Comparison of ENCODE assay signal across 22 mouse cellular contexts in the genomic region with DNA sequence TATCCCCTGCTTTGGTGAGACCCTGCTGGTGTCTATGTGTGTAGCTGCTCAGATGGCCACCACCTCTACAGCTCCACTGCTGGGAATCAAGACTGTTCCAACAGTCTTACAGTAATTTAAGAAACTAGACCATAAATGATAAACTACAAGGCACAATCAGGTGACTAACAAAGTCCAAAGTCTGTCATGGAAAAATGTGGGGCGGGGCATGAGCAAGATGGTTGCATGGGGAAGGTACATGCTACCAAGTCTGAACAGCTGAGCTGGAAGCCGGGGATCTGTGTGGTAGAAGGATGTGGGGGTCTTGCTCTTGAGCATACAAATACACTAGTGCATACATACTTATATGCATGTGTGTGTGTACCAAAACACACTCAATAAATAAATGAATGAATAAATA.
DNase-seq lines count a peak whose midpoint lies in the region; ATAC-seq and TF ChIP-seq lines count a peak whose summit lies in the region.
"Had no signal": no experiment of that assay in that cellular context is flagged by ENCODE, and none has a peak within 500 bp of the region (broad histone marks: within the 10 kb centered on the region; RNA-seq: fewer than 3 reads in every experiment).

No protein-coding gene starts in this region.

- H3K27me3 ChIP-seq in kidney, adult 2 months (replicated peaks; ENCODE audit: control insufficient read depth, insufficient read depth, low read length): no peaks in the 10 kb centered on the region
- no peaks in the 10 kb centered on the region for H3K27me3 ChIP-seq in intestine, embryonic 15.5 days (replicated peaks)
- no peaks in the 10 kb centered on the region for H3K27me3 ChIP-seq in intestine, embryonic 16.5 days (replicated peaks; ENCODE audit: control insufficient read depth, insufficient read depth, low read length)
- no peaks in the 10 kb centered on the region for H3K27me3 ChIP-seq in hindbrain, embryonic 11.5 days (ENCODE audit: control insufficient read depth, insufficient read depth, low read length)
- H3K27me3 ChIP-seq in forebrain, postnatal 0 days (ENCODE audit: insufficient read depth, low read length): no peaks in the 10 kb centered on the region
- H3K27me3 ChIP-seq: embryonic facial prominence, embryonic 13.5 days; embryonic facial prominence, embryonic 15.5 days; forebrain, embryonic 12.5 days had no signal

- H3K27ac ChIP-seq in kidney, adult 2 months (ENCODE audit: insufficient read depth, low read depth, low read length): no peak overlapping the region
- no peak overlapping the region for H3K27ac ChIP-seq in intestine, embryonic 15.5 days
- H3K27ac ChIP-seq in intestine, embryonic 16.5 days (ENCODE audit: low read length): no peak overlapping the region
- no peak overlapping the region for H3K27ac ChIP-seq in hindbrain, embryonic 11.5 days (ENCODE audit: low read depth, low read length)
- no peak overlapping the region for H3K27ac ChIP-seq in forebrain, postnatal 0 days (ENCODE audit: low read depth, low read length)
- H3K27ac ChIP-seq: embryonic facial prominence, embryonic 13.5 days; embryonic facial prominence, embryonic 15.5 days; forebrain, embryonic 10.5 days; forebrain, embryonic 12.5 days had no signal

- no peak overlapping the region for H3K4me3 ChIP-seq in kidney, adult 2 months (ENCODE audit: insufficient read depth, low read depth, low read length)
- H3K4me3 ChIP-seq in intestine, embryonic 15.5 days (replicated peaks): no peak overlapping the region
- H3K4me3 ChIP-seq in intestine, embryonic 16.5 days (ENCODE audit: low read length): no peak overlapping the region
- H3K4me3 ChIP-seq in hindbrain, embryonic 11.5 days (ENCODE audit: low read depth, low read length): no peak overlapping the region
- no peak overlapping the region for H3K4me3 ChIP-seq in forebrain, postnatal 0 days (ENCODE audit: low read depth, low read length)
- H3K4me3 ChIP-seq: embryonic facial prominence, embryonic 13.5 days; embryonic facial prominence, embryonic 15.5 days; erythroblast, embryonic 14.5 days; forebrain, embryonic 10.5 days; forebrain, embryonic 12.5 days had no signal

- no peak for TF ChIP-seq POLR2A in kidney, adult 2 months (IDR thresholded peaks at IDR 0.05; ENCODE audit: low read depth, low read length)

- peak; percentile 28 for DNase-seq in kidney, adult 2 months
- DNase-seq in kidney, adult 11 months: no peak
- DNase-seq in hindbrain, embryonic 11.5 days (ENCODE audit: low spot score): no peak
- DNase-seq in forebrain, postnatal 0 days: no peak
- DNase-seq: adrenal gland, adult 2 months; adrenal gland, postnatal 10 days; adrenal gland, postnatal 25 days; cerebellum, adult 11 months; cerebellum, adult 18-20 months; cerebellum, adult 8-10 months; cerebellum, adult 9-11 months; cerebellum, postnatal 14 days; cerebellum, postnatal 36 days; embryo, embryonic 11 days had no signal

- H3K4me2 ChIP-seq in intestine, embryonic 15.5 days (replicated peaks): no peak overlapping the region
- H3K4me2 ChIP-seq in intestine, embryonic 16.5 days (ENCODE audit: low read depth, low read length): no peak overlapping the region
- no peak overlapping the region for H3K4me2 ChIP-seq in hindbrain, embryonic 11.5 days (replicated peaks; ENCODE audit: low read depth, low read length)
- H3K4me2 ChIP-seq in forebrain, postnatal 0 days (ENCODE audit: low read depth): no peak overlapping the region
- H3K4me2 ChIP-seq: embryonic facial prominence, embryonic 13.5 days; embryonic facial prominence, embryonic 15.5 days; forebrain, embryonic 12.5 days had no signal

- H3K36me3 ChIP-seq in kidney, adult 2 months (ENCODE audit: control insufficient read depth, insufficient read depth, low read length): no peaks in the 10 kb centered on the region
- no peaks in the 10 kb centered on the region for H3K36me3 ChIP-seq in intestine, embryonic 15.5 days
- no peaks in the 10 kb centered on the region for H3K36me3 ChIP-seq in intestine, embryonic 16.5 days (ENCODE audit: control insufficient read depth, insufficient read depth, low read length)
- H3K36me3 ChIP-seq in hindbrain, embryonic 11.5 days (ENCODE audit: control insufficient read depth, insufficient read depth, low read length): 0 out of 2 replicates have a peak, but pooled peaks cover 2% of the 10 kb centered on the region
- no peaks in the 10 kb centered on the region for H3K36me3 ChIP-seq in forebrain, postnatal 0 days (ENCODE audit: insufficient read depth)
- H3K36me3 ChIP-seq: embryonic facial prominence, embryonic 13.5 days; embryonic facial prominence, embryonic 15.5 days; forebrain, embryonic 10.5 days; forebrain, embryonic 12.5 days had no signal

- H3K4me1 ChIP-seq in kidney, adult 2 months (ENCODE audit: control insufficient read depth, insufficient read depth, low read length): no peaks in the 10 kb centered on the region
- H3K4me1 ChIP-seq in intestine, embryonic 15.5 days (replicated peaks): no peaks in the 10 kb centered on the region
- H3K4me1 ChIP-seq in intestine, embryonic 16.5 days (ENCODE audit: control insufficient read depth, insufficient read depth, low read length): no peaks in the 10 kb centered on the region
- H3K4me1 ChIP-seq in hindbrain, embryonic 11.5 days (replicated peaks; ENCODE audit: control insufficient read depth, insufficient read depth, low read length): no peaks in the 10 kb centered on the region
- H3K4me1 ChIP-seq in forebrain, postnatal 0 days (ENCODE audit: insufficient read depth): no peaks in the 10 kb centered on the region
- H3K4me1 ChIP-seq: embryonic facial prominence, embryonic 13.5 days; embryonic facial prominence, embryonic 15.5 days had no signal

- peak; percentile 56; the same call in 1 of the 2 replicates for ATAC-seq in intestine, embryonic 15.5 days
- peak; percentile 73 for ATAC-seq in intestine, embryonic 16.5 days
- no peak for ATAC-seq in hindbrain, embryonic 11.5 days (ENCODE audit: low FRiP score)
- ATAC-seq in forebrain, postnatal 0 days: no peak
- ATAC-seq: forebrain, embryonic 14.5 days had no signal

- H3K9me3 ChIP-seq in intestine, embryonic 15.5 days: no peaks in the 10 kb centered on the region
- no peaks in the 10 kb centered on the region for H3K9me3 ChIP-seq in intestine, embryonic 16.5 days (ENCODE audit: control insufficient read depth, low read length)
- H3K9me3 ChIP-seq in hindbrain, embryonic 11.5 days (ENCODE audit: control insufficient read depth, low read length): no peaks in the 10 kb centered on the region
- no peaks in the 10 kb centered on the region for H3K9me3 ChIP-seq in forebrain, postnatal 0 days (ENCODE audit: low read length)
- H3K9me3 ChIP-seq: embryonic facial prominence, embryonic 13.5 days; embryonic facial prominence, embryonic 15.5 days; forebrain, embryonic 10.5 days; forebrain, embryonic 12.5 days had no signal

- no peak for TF ChIP-seq CTCF in kidney, adult 2 months (conservative IDR thresholded peaks at IDR 0.05; ENCODE audit: insufficient read depth, insufficient read length, low read depth, low read length)
- no peak for TF ChIP-seq CTCF in forebrain, postnatal 0 days (IDR thresholded peaks at IDR 0.05; ENCODE audit: low read depth)

- 74% methylated on average over 2 of the region's 2 CpGs for WGBS in kidney, adult 2 months
- 87% methylated on average over 2 of the region's 2 CpGs for WGBS in intestine, embryonic 15.5 days
- WGBS in intestine, embryonic 16.5 days: 86% methylated on average over 2 of the region's 2 CpGs
- WGBS in hindbrain, embryonic 11.5 days: 97% methylated on average over 2 of the region's 2 CpGs
- WGBS in forebrain, postnatal 0 days: 99% methylated on average over 2 of the region's 2 CpGs

- H3K9ac ChIP-seq in intestine, embryonic 15.5 days: no peak overlapping the region
- H3K9ac ChIP-seq in intestine, embryonic 16.5 days (ENCODE audit: low read depth, low read length): no peak overlapping the region
- H3K9ac ChIP-seq in hindbrain, embryonic 11.5 days (ENCODE audit: low read depth, low read length): no peak overlapping the region
- no peak overlapping the region for H3K9ac ChIP-seq in forebrain, postnatal 0 days
- H3K9ac ChIP-seq: embryonic facial prominence, embryonic 13.5 days; embryonic facial prominence, embryonic 15.5 days; forebrain, embryonic 12.5 days had no signal

Comparison
In these comparisons a context has a peak if more than half of its experiments do, and no peak if none do; other contexts are left out.
1. ATAC-seq: peak in intestine, embryonic 15.5 days (single experiment) and intestine, embryonic 16.5 days (single experiment); none in hindbrain, embryonic 11.5 days (single experiment) and forebrain, postnatal 0 days (single experiment).